Mouse (Mus musculus): Measurements from ENCODE around the gene Tnxb.
"Not testable (repeated sequence)": the region's sequence is repeated elsewhere in the genome, so short reads cannot be mapped to it uniquely, and the experiment has no call there.

The Tnxb gene

DNA sequence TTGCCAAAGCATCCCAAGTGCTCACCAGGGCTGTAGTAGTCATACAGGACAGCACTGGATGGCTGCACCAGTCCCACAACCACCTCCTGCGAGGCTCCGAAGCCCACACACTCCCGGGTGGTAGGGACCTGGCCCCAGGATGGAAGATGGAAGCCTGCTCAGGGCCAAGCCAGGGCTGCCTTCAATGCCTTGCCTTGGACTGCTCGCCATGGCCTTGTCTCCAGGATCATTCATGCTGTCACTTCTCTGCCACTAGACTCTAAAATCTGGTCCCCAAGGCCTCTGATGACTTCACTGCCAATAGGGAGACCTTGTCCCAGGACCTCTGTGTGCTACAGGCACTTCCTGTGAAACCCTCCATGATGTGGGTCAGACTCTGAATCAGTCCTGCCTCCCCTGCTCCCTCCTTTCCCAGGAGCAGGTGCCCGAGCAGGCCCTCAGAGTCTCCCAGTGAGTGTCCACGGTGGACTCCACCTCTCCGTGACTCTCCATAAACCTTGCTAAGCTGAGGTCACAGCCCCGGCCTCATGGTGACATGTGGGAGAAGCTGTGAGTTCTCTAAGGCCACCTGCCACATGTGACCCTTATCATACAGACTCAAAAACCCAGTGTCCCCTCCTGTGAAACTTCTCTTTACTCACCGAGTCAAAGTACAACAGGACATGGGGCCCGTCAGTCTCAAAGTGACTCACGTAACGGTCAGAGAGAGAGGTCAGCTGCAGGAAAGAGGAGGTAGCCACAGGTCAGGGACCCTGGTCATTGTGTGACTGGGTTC lies 59.6 kb downstream of the Tnxb start:
- DNase-seq (ENCODE audit: low read depth, low spot score) = not testable (repeated sequence)

- not testable (repeated sequence) for DNase-seq (ENCODE audit: low read depth, low spot score)
Observed at GRCm38 (mm10) chr17:34737466-34737865, 67.1 kb downstream of the Tnxb start.

- not testable (repeated sequence) for DNase-seq (ENCODE audit: low read depth, low spot score)
Observed at GRCm38 (mm10) chr17:34739708-34740107, 69.4 kb downstream of the Tnxb start.

- DNase-seq (ENCODE audit: low read depth, low spot score) = no peak
Observed at GRCm38 (mm10) chr17:34740280-34740679, 69.9 kb downstream of the Tnxb start.

- DNase-seq (ENCODE audit: low read depth, low spot score) = no peak
Observed at GRCm38 (mm10) chr17:34743719-34744118, 73.4 kb downstream of the Tnxb start, which contains the start of gene C4b. Gene C4b, minus strand, starts transcription at chr17:34743882.

GRCm38 (mm10) chr17:34744206-34744605 lies 73.9 kb downstream of the Tnxb start:
- no peak for DNase-seq (ENCODE audit: low read depth, low spot score)

- DNase-seq (ENCODE audit: low read depth, low spot score) = not testable (repeated sequence)
Observed at GRCm38 (mm10) chr17:34744611-34745010, 74.3 kb downstream of the Tnxb start.

- not testable (repeated sequence) for DNase-seq (ENCODE audit: low read depth, low spot score)
Observed at GRCm38 (mm10) chr17:34745166-34745565, 74.8 kb downstream of the Tnxb start.

DNA sequence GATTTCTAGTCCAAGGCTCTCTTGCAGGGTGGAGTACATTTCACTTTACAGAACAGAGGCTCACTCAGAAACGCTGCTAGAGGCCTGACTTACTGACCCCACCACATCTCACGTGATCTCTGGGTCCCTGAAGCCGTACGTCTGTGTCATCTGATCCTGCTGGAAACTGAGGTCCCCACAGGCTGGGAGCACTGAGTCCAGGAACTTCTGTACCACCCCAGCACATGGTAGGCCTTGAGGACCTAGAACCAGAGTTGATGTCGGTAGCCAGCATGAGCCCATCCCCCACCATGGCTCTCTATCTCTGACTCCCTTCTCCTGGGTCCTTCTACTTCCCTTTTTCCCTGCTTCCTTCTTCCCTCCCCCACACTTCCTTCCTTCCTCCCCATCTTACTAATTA lies 76.2 kb downstream of the Tnxb start:
- DNase-seq (ENCODE audit: low read depth, low spot score) = no peak

DNA sequence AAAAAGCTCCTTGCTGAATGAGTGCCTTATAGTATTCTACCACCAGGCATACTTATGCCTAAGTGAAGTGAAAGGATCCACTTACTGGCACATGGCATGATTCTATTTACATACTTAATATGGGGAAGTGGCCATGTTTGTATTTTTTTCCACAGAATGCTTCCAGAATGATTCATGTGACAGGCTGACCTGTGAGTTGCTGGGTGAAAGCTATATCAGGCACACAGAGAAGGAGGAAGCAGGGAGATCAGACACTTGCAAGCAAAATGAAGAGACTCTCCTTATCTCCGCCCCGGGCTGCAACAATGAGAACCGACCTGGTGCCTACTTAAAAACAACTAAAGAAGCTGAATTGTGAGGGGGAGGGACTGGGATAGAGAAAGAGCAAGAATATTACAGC lies 91.1 kb downstream of the Tnxb start:
- DNase-seq (ENCODE audit: low read depth, low spot score) = peak; percentile 43

Measured in 3T3-L1 (cell line).